Mouse (Mus musculus) kidney, postnatal 10 days (tissue): ENCODE results near the gene Coro7.
"Not testable (repeated sequence)": the region's sequence is repeated elsewhere in the genome, so short reads cannot be mapped to it uniquely, and the experiment has no call there.

Source experiments
- DNase-seq: peaks from one replicate; pipeline ENCODE4 v3.0.0; 2021; ENCODE audit warnings: mixed read lengths

Gene Coro7

GRCm38 (mm10) chr16:4679121-4680018 lies at the start of gene Coro7:
Gene Coro7 (minus strand): TSS chr16:4679777.
- DNase-seq = peak; percentile 94

GRCm38 (mm10) chr16:4727963-4728362 lies 48.4 kb upstream of the Coro7 start:
- DNase-seq = no peak

GRCm38 (mm10) chr16:4727526-4727925 lies 47.9 kb upstream of the Coro7 start:
- no peak for DNase-seq

DNA sequence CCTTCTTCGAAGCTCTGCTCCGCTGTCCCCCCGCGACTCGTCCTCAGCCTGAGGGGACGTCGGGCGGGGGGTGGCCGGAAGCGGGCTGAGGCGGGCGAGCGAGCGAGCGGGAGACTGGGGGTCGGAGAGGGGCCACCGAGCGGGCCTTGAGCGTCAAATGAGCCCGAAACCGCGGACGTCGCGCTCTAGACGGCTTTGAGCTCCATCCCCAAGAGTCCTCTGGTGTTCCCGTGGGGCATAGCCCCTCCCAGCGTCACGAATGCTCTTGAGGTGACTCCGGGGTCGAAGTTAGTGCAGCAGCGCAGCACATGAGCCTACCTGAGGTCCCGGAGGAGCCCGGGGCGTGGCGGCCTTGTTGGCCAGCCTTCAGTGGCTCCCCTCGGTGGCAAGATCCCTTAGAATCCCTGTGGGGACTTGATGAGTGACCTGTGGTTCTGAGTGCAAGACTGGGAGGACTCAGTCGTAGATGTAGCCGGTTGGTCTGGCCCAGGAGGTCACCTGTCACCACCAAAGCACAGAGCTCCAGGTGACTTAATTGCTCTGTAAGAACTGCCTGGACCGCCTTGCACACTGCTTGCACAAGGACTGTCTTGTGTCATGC lies 47.1 kb upstream of the Coro7 start:
- DNase-seq = no peak

DNA sequence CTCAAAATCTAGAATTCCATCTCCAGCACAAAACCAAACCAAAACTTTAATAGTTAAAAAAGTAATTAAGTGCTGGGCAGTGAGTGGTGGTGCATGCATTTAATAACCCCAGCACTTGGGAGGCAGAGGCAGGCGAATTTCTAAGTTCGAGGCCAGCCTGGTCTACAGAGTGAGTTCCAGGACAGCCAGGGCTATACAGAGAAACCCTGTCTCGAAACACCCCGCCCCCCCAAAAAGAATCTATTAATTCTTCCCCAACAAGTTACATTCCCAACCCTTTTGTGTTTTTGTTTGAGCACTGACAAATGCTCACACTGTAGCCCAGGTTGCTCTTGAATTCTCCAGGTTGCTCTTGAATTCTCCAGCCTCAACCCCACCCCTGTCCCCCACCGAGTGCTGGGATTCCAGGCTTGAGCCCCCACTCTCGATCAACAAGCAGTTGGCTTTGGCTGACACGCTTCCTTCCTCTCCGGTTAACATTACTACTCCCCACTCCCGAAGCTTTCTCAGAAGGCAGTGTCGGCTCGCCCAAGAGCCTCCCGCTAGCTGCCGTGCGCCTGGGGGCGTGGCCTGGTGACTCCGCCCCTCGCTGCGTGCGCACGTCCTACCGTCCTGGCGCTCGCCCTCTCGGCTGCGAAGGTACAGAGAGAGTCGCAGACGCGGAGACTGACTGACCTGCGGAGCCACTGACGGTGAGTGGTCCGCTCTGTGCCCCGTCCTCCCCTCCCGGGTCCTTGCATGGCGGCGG lies 46.4 kb upstream of the Coro7 start, which contains the start of gene Hmox2:
Gene Hmox2 (plus strand): TSS at position 582 of the 748 bp plus-strand sequence.
- DNase-seq = peak; percentile 97

DNA sequence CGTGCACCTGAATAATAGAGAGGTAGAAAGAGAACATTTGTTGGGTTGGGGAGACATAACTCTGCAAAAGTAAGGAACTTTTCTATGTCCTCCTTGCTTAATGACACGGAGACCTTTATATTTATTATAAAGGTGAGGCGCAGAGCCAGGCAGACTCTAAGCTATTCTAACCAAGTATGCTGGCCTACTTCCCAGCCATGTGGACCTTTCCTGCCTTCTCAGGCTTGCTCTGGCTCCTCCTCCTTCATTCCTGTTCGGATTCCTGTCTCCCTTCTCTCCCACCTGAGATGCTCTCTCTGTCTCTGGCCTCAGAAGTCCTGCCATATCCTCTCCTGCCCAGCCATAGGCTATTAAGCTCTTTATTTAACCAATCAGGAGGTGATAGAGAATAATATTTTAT lies 45.7 kb upstream of the Coro7 start:
- peak; percentile 28 for DNase-seq

GRCm38 (mm10) chr16:4722915-4723209 lies 43.3 kb upstream of the Coro7 start:
- DNase-seq = no peak

- DNase-seq = no peak
These were observed 42.7 kb upstream of the Coro7 start for GRCm38 (mm10) chr16:4722128-4722914.

DNA sequence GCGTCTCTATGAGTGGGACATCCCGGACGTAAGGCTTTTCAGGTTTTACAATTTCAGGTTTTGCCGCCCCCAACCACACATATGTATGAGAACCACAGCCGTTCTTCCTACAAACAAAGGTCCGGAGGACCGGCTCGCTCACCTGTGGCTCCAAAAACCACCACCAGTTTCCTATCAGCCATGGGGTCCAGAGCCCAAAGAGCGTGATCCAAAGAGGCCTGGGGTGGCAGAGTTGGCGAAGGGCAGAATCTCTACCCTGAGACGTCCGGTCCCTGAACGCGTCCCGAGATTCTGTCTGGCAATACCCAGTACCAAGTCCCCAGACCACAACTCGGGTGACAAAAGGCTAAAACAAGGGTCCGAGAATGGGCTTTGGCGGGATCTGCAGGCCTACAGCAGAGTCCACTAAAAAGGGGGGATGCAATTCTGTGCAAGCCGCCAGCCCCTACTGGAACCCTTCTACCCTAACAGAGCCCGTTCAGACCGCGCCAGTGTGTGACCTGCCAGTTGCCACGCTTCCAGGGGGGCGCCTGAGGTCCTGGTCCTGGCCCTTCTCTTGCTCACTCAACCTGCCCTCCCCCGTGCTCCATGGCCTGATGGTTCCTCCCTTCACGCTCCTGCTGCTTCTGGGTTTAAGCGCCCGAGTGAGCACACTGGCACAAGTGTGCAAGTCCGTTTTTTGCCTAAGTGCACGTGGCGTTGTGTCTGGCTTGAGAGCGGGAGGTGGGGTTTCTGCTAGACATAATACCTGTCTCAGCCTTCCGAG lies 39.4 kb upstream of the Coro7 start, which contains the start of gene Nmral1:
Gene Nmral1 (minus strand): TSS at position 604 of the 766 bp plus-strand sequence.
- peak; percentile 74 for DNase-seq

DNA sequence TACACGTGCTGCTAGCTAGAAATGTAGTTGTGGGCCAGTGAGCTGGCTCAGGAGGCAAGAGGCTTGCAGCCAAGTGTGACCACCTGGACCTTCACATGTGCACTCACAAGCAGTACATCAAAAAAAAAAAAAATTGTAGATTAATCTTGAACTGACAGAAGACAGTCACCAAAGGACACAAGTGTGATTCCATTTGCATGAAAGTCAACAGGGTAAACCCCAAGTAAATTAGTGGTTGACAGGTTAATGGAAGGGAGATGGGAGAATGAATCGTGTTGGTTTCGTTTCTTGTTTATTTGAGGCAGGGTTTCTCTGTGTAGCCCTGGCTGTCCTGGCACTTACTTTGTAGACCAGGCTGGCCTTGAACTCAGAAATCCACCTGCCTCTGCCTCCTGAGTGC lies 38.3 kb upstream of the Coro7 start:
- no peak for DNase-seq

DNA sequence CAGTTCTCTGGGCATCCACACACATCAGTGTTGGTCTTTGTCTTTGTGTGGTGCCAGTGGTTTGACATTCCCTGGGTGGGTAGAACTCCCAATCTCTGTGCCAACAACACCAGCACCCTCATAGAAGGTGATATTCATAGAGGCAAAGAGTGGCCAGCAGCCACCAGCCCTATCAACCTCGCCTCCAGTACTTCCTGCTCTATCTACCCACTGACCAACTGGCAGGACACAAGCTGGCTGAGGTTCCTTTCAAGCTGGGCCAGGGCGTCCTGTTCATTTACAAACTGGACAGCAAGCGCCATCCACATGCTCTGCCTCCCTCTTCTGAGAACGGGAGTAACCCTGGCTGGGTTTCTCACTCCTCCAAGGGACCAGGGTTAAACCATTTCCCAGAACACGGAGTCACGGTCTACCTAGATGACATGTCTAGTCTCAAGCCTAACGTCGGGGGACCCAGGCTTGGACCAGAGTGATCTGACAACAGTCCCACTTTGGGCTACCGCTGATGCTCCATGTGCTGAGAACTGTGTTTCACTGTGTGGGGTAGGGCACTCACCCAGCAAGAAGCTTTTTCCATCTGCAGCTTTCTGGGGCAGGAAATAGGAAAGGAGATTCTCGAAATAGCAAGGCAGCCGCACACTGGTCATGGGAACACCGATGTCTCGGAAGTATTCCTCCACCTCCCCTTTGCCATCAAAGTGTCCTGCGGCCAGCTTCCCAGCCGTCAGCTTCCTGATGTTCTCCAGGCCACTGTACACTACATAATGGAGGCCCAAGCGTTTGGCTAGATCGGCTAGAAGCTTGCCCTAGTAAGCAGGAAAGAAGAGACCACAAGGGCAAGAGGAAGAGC lies 34.5 kb upstream of the Coro7 start:
- no peak for DNase-seq

DNA sequence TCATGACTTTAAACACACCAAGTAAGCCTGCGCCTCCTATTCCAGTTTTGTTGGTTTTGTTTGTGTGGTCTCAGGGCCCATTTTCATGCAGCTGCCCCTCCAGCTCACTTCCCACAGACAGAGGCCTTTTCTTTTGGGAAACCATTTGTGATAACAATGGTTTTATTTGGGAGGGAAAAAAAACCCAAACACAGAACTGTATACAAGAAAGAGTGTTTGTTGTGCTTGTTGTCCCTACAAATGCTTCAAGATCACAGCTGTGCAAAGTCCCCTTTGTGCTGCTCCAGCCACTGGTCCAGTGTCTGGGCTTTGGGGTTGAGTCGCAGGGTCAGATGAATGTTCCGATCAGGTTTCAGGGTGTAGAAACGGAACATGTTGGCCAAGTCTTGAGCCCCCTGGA lies 31.6 kb upstream of the Coro7 start:
- no peak for DNase-seq

DNA sequence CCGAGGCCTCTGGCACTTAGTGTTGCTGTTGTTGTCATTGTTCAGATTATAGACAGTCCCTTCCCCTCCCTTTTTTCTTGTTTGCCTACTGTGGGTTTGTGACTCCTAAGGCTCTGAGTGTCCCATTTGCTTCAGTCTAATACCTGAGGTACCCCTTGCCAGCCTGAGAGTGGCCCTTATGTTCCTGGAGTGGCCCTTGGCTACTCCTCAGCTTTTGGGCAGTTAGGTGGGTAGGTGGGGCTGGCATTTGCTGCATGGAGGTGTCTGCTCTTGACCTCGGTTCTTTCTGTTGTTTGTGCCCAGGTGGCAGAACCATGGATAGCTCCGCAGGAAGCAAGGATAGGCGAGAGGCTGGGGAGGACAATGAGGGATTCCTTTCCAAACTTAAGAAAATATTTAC lies 26.0 kb upstream of the Coro7 start:
- DNase-seq = no peak

DNA sequence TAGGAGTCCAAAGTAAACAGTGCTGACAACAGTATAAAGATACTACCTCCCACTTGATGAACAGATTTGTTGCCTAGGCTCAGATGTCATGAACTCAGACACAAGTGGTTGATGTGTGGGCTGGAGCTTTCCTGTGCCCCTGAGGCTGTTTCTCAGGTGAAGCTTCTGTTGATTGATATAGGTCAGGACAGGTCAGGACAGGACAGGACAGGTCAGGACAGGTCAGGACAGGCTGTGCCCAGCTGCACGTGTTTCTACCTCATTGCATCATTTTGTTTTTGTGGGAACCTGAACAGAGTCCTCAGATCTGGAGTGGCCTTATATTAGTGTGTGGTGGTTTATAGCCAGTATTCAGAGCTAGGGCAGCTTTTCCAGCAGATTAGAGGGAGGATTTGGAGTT lies 23.1 kb upstream of the Coro7 start:
- no peak for DNase-seq

GRCm38 (mm10) chr16:4701211-4701610 lies 21.6 kb upstream of the Coro7 start:
- no peak for DNase-seq

GRCm38 (mm10) chr16:4689371-4689770 lies 9.8 kb upstream of the Coro7 start:
- not testable (repeated sequence) for DNase-seq

DNA sequence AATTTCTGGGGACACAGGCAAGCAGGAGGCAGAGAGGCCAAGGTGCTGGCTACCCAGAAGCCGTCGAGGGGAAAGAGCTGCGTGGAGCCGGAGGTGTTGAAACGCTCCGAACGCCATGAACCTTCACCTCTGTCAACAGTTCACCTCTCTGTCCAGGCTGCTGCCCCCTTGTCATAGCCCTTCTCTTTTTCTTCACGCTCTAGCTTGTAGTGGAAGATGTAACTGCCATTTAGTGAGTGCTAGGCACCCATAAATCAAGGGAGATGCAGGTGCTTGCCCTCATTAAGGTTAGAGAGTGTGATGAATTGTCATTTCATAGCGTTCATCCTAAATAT lies 4.8 kb upstream of the Coro7 start:
- DNase-seq = no peak

DNA sequence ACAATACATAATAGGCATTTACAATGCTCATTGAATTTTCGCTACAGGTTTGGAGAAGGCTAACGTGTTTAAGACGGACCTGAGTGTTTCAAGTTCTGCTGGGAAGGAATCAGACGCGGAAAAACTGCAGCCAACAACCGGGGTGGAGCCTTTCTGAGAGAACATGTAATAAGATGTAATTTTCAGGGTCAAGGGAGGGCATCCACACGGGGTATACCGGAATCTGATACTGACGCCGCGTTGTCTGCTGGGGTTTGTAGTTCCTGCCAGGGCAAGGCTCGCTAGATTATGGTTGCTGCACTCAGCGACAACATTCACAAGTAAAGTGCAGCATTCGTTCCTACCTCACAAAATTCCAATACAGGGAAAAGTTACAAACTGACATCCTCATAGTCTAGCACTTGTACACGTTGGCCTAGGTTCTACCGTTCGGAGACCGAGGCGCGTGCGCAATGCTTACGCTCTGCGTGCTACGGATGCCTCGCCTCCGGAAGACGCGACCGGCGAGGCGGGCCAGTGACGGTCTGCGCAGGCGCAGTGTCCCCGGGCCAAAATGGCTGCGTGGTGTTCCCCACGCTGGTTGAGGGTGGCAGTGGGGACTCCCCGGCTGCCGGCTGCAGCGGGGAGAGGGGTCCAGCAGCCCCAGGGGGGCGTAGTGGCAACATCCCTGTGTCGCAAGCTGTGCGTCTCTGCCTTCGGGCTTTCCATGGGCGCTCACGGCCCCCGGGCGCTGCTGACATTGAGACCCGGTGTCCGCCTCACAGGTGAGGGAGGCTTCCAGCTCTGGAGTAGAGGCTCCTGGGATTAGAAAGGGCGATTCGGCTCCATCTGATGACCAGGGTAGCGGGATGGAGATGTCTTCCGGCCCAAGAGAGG lies 4.2 kb upstream of the Coro7 start:
- peak; percentile 98 for DNase-seq

DNA sequence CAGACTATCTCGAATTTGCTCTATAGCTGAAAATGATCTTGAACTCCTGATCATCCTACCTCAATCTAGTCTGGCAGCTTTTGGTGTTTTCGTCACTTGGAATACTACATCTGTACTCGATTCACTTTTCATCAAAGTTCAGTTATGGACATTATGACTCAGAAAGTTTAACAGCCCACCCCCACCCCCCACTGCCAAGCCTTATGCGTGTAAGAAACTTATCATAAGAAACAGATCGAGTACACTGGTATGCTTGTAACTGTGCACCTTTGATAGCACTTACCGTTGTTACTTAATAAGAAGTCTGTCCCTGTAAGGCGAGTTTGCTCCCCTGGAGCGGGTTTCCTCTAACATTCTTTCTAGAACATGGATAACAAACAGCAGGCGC lies 3.6 kb upstream of the Coro7 start:
- DNase-seq = no peak

GRCm38 (mm10) chr16:4682628-4683179 lies 3.1 kb upstream of the Coro7 start:
- DNase-seq = no peak
